Mouse (Mus musculus): Measurements from ENCODE around the gene Abat. TPM values are rescaled to one million over a fixed set of nuclear protein-coding genes. Genes with fewer than 3 reads are reported as not detected.

Abat gene
- total RNA-seq (2023) = not detected

DNA sequence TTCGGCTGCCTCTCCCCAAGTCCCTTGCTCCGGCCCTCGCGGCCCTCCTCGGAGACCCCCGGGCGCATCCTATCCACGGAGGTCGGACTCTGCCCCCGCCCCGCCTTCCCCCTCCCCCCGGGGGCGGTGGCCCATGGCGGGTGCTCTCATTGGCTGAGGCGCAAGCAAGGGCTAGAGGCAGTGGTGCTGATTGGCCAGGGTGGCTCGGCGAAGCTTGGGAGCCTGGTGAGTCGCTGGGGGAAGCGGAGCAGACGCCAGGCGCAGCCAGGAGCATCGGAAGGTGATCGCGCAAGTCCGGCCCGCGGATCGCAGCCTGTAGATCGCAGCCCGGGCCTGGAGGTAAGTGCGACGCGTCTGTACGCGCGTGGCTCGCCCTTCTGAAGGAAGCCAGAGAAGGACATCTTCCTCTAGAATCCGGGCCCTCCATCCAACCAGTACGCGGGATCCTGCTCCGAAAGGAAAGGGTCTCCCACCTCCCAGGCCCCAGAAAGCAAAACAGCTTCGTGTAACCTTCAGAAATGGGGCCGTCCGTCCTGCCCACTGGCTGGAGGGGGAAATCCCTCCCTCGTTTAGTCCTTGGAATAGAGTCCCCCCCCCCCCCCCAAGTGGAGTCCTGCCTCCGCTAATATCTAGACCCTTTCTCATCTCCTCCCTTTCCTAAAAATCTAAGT lies at the start of gene Abat:
Gene Abat, plus strand, starts transcription at position 194 of the 671 bp plus-strand sequence.

DNA sequence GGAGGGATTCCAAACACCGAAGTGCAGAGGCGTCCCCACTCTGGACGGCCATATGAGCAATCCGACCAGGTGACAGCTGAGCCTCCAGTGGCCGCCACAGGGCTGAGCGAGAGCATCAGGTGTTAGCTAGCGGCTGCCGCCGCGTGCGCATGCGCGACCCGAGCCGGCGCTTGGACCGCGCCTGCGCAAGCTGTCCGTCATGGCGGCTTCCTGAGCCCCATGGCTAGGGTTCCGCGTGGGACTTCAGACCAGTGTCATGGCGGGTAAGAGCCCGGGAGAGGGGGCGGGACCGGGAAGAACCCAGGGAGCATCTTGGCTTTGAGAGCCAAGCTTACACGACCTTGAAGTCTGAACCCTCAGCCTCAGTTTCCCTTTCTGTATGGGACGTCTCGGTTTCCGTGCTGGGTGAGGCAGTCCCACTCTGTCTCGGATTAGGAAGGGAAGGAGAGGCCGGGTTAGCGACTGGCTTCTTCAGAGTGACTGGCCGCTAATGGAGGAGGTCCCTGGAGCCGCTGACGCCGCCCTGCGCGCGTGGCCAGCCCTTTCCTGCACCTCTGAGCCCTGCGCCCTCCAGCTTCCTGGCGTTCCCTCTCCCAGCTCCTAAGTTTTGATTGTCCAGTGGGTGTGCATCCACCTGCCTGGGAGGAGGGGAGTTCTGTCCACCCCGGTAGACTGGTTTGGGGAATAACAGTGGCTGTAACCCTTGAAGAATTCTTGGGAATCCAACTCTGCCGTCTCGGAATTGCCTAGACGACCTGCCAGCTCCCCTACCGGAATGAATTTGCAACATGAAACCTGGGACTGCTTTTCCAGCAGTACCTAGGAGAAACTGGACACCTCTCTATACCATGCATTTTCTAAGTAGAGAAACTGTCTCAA lies 42.4 kb upstream of the Abat start, which contains the start of gene Mettl22:
Gene Mettl22, plus strand, starts transcription at position 186 of the 879 bp plus-strand sequence.

DNA sequence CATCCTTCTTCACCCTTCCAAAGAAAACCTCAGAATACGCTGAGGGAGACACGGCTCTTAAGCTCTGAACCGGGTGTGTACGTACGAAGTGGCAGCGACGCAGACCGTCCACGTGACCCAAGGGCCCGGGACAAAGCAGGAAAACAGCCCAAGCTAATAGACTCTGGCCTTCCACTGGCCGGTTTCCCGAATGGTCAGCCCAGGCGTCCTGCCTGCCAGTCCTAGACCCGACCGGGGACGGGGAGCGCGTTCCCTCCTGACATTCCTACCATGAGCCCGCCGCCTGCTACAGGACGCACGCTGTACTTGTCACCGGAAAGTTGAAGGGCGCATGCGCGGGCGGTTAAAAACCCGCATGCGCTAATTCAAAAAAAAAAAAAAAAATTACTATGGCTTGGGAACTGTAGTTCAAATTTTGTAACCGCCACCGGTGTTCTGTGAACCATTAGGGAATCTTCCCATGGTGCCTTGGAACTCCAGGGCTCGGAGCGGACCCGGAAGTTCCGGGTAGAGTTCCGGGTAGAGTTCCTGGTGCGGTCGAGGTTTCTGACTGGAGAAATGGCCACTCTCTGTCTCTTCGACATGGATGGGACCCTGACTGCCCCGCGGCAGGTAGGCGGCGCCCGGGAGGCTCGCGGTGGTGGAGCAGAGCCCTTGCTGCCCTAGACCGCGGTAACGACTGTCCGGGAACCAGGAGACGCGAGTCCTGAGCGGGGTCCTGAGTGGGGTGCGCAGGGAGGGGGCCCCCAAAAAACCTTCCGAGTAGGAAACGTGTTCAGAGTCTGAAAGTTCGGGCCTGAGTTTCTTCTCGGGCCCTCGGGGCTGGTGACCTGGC lies 124.2 kb downstream of the Abat start, which contains the start of the genes Pmm2 and Tmem186:
Gene Pmm2, plus strand, starts transcription at position 458 of the 835 bp plus-strand sequence.
Gene Tmem186, minus strand, starts transcription at position 496 of the 835 bp plus-strand sequence.

Other genes with a start within 250 kb of the Abat start
- gene Tmem114, start 88.3 kb upstream of the Abat start, total RNA-seq (2023) = not detected
- gene Mettl22, start 42.6 kb upstream of the Abat start, total RNA-seq (2023) = 10 to 100 TPM; 18.0 to 22.4 TPM
- gene Pmm2, start 124.2 kb downstream of the Abat start, total RNA-seq (2023) = 10 to 100 TPM; 85.6 to 95.8 TPM
- gene Tmem186, start 124.3 kb downstream of the Abat start, total RNA-seq (2023) = 10 to 100 TPM in 1 of 2 experiments, 1 to 10 TPM in 1; 9.9 to 12.0 TPM
- gene Carhsp1, start 158.7 kb downstream of the Abat start, total RNA-seq (2023) = 10 to 100 TPM; 16.9 to 17.8 TPM
- gene Gm5767, start 167.3 kb downstream of the Abat start, total RNA-seq (2023) = not detected